Mouse (Mus musculus) liver, adult 2 months (tissue): Measurements from ENCODE around the gene Taar1.

Experiments
- CTCF ChIP-seq: fragments of 200-500 bp; IDR thresholded peaks from 2 replicates; pipeline ENCODE4 v1.5.1; 2011; ENCODE audit warnings: low read depth, low read length, control low read depth
- POLR2A ChIP-seq: fragments of 200-500 bp; IDR thresholded peaks from 2 replicates; pipeline ENCODE4 v1.6.1; 2011; ENCODE audit warnings: low read length, control low read depth; ENCODE audit not compliant: insufficient read depth; ENCODE audit errors: extremely low read depth

- no peak for TF ChIP-seq POLR2A
- TF ChIP-seq CTCF: no peak
Measured at GRCm38 (mm10) chr10:23964921-23965610, 44.9 kb downstream of the Taar1 start.
